Mouse (Mus musculus): ENCODE measurements around the gene Pml.

DNA sequence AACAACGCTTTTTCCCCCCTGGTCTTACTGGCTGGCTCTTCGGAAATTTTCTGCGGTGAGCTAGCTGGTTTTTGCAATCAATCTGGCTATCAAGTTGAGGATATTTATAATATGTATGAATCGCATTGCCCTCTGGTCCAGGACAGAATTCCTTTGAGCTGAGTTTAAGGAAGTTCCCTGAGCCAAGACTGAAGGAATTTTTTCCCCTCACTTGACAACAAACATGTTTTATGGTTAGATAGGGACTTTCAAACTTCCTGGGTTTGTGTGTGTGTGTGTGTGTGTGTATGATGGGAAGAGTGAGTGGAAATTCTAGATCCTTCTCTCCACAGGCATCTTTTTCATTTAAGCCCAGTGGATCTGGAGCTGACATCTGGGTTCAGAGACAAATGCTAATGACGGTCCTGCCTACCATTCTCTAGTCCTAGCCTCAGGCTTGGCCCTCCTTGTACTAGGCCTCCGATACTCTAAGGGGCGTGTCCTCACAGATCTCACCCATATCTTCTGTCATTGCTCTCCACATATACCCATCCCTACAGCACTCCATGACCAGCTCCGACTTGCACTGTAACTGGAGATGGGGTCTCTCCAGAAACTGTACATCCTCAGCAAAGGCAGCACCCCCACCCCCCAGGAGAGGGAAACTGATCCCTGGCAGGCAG is 34.9 kb downstream of the Pml start:
- no peak for TF ChIP-seq CTCF (IDR thresholded peaks at IDR 0.05; ENCODE audit: low read depth, low read length)
- TF ChIP-seq POLR2A (IDR thresholded peaks at IDR 0.05; ENCODE audit: borderline replicate concordance, low read depth, low read length): no peak

Data from bone marrow macrophage, adult 2 months (primary cell).